Mouse (Mus musculus): ENCODE measurements around the gene Nhlh2. TPM values are rescaled to one million over a fixed set of nuclear protein-coding genes. Genes with fewer than 3 reads are reported as not detected.

The Nhlh2 gene
- polyA plus RNA-seq, 1 experiment from 2014 or later = not detected

- WGBS = 77% methylated on average over 10 of the region's 10 CpGs
- Histone ChIP-seq H3K4me2 (replicated peaks; ENCODE audit: low read depth, low read length) (no peak overlapping the region), H3K4me1 (ENCODE audit: control insufficient read depth, insufficient read depth, low read length) (no peaks in the 10 kb centered on the region)
Observed at GRCm38 (mm10) chr3:102063273-102064120, 53.6 kb downstream of the Nhlh2 start.

GRCm38 (mm10) chr3:102064566-102064965 is 54.7 kb downstream of the Nhlh2 start:
- no peaks in the 10 kb centered on the region for H3K27me3 ChIP-seq (ENCODE audit: control insufficient read depth, insufficient read depth, low read length)
- ATAC-seq (ENCODE audit: low FRiP score, low TSS enrichment) = no peak
- H3K9me3 ChIP-seq (ENCODE audit: control insufficient read depth, low read length) = no peaks in the 10 kb centered on the region
- no peak overlapping the region for H3K27ac ChIP-seq (ENCODE audit: low read depth, low read length)
- H3K4me3 ChIP-seq (ENCODE audit: low read length) = no peak overlapping the region
- 81% methylated on average over 6 of the region's 6 CpGs for WGBS
- H3K36me3 ChIP-seq (ENCODE audit: control insufficient read depth, insufficient read depth, low read length) = no peaks in the 10 kb centered on the region
- no peaks in the 10 kb centered on the region for H3K4me1 ChIP-seq (ENCODE audit: control insufficient read depth, insufficient read depth, low read length)
- no peak overlapping the region for H3K4me2 ChIP-seq (replicated peaks; ENCODE audit: low read depth, low read length)
- H3K9ac ChIP-seq (ENCODE audit: low read depth, low read length) = no peak overlapping the region

More at GRCm38 (mm10) chr3:102063273-102064120, 53.6 kb downstream of the Nhlh2 start:
- H3K36me3 ChIP-seq (ENCODE audit: control insufficient read depth, insufficient read depth, low read length) = no peaks in the 10 kb centered on the region
- no peaks in the 10 kb centered on the region for H3K27me3 ChIP-seq (ENCODE audit: control insufficient read depth, insufficient read depth, low read length)
- H3K9ac ChIP-seq (ENCODE audit: low read depth, low read length) = no peak overlapping the region
- no peak for ATAC-seq (ENCODE audit: low FRiP score, low TSS enrichment)
- no peak overlapping the region for H3K27ac ChIP-seq (ENCODE audit: low read depth, low read length)
- H3K4me3 ChIP-seq (ENCODE audit: low read length) = no peak overlapping the region
- H3K9me3 ChIP-seq (ENCODE audit: control insufficient read depth, low read length) = no peaks in the 10 kb centered on the region

Other genes starting within 250 kb of the Nhlh2 start
- 0.41 and 0.77 TPM in 2 replicates for gene Mab21l3, start 161.1 kb upstream of the Nhlh2 start, polyA plus RNA-seq (2014; fragmentation: Nextera tagmentation; extraction: Ambion mirVana)
- 3.5 and 4.3 TPM in 2 replicates for gene Slc22a15, start 85.6 kb upstream of the Nhlh2 start, polyA plus RNA-seq (2014; fragmentation: Nextera tagmentation; extraction: Ambion mirVana)
- 0.47 and 0.50 TPM in 2 replicates for gene Casq2, start 76.3 kb downstream of the Nhlh2 start, polyA plus RNA-seq (2014; fragmentation: Nextera tagmentation; extraction: Ambion mirVana)
- 9.4 and 22.4 TPM in 2 replicates for gene Vangl1, start 194.6 kb downstream of the Nhlh2 start, polyA plus RNA-seq (2014; fragmentation: Nextera tagmentation; extraction: Ambion mirVana)